Mouse (Mus musculus) spleen, adult 2 months (tissue): ENCODE results near the gene Acad10. TPM values are rescaled to one million over a fixed set of nuclear protein-coding genes. Genes with fewer than 3 reads are reported as not detected.

Experiments used
- DNase-seq, 2 experiments: peaks; one replicate each; pipeline versions ENCODE4 v3.0.0 to v3.0.0-alpha.2; 2012 to 2021; ENCODE audit warnings: low spot score in 2 of 2, low read depth in 1 of 2
- H3K27ac ChIP-seq: fragments of 200-500 bp; 2 replicates; pipeline ENCODE4 v1.5.1; 2012; ENCODE audit warnings: low read length, inconsistent platforms; ENCODE audit not compliant: insufficient read depth
- H3K27me3 ChIP-seq: fragments of 200-500 bp; 2 replicates; pipeline ENCODE4 v1.6.1; 2012; ENCODE audit warnings: mild to moderate bottlenecking, moderate library complexity, low read length, inconsistent platforms; ENCODE audit not compliant: control insufficient read depth, insufficient read depth
- H3K36me3 ChIP-seq: fragments of 200-500 bp; 2 replicates; pipeline ENCODE4 v1.6.1; 2012; ENCODE audit warnings: mild to moderate bottlenecking, low read length, inconsistent platforms; ENCODE audit not compliant: control insufficient read depth, insufficient read depth
- H3K4me1 ChIP-seq: fragments of 200-500 bp; 2 replicates; pipeline ENCODE4 v1.6.1; 2011; ENCODE audit warnings: inconsistent platforms; ENCODE audit not compliant: control insufficient read depth, insufficient read depth, insufficient read length
- H3K4me3 ChIP-seq: fragments of 200-500 bp; 2 replicates; pipeline ENCODE4 v1.5.1; 2011; ENCODE audit warnings: mild to moderate bottlenecking, inconsistent platforms; ENCODE audit not compliant: insufficient read depth, insufficient read length; ENCODE audit errors: extremely low read depth
- CTCF ChIP-seq: fragments of 200-500 bp; IDR thresholded peaks from 2 replicates; pipeline ENCODE4 v1.5.1; 2011; ENCODE audit warnings: mild to moderate bottlenecking, inconsistent platforms; ENCODE audit not compliant: insufficient read depth, insufficient read length, insufficient replicate concordance; ENCODE audit errors: extremely low read depth
- POLR2A ChIP-seq: fragments of 200-500 bp; IDR thresholded peaks from 2 replicates; pipeline ENCODE4 v1.6.1; 2011; ENCODE audit warnings: low read depth, low read length, inconsistent platforms
- WGBS: fragments of 180-500 bp; shearing (Covaris S2); methylation state at CpG from one replicate; pipeline ENCODE4 v1.1.7; 2018; 5-methylcytosine and 5-hydroxymethylcytosine counted together
- polyA plus RNA-seq: library from polyadenylated mRNA; depleted of rRNA; stranded (reverse); fragments of >200 nt; gene quantifications from 2 replicates; pipeline ENCODE4 v1.2.3, GENCODE M21; 2012

Gene Acad10
- polyA plus RNA-seq, 1 experiment: 3.9 TPM

- 4% methylated on average over 33 of the region's 33 CpGs for WGBS
- H3K27ac ChIP-seq: peak overlapping the region; percentile 76
- H3K4me3 ChIP-seq: peak overlapping the region; percentile 83
- TF ChIP-seq CTCF (no peak), POLR2A (no peak)
- H3K36me3 ChIP-seq: peaks cover 2% of the 10 kb centered on the region; the same call in 1 of the 2 replicates
- H3K27me3 ChIP-seq: no peaks in the 10 kb centered on the region
- H3K4me1 ChIP-seq: peaks cover 19% of the 10 kb centered on the region; the same call in 1 of the 2 replicates
- DNase-seq: peak in 1 of 2 experiments; percentile 19
Observed at GRCm38 (mm10) chr5:121592816-121593407, 67.4 kb downstream of the Acad10 start.

- Histone ChIP-seq H3K36me3 (peaks cover 2% of the 10 kb centered on the region; the same call in 1 of the 2 replicates), H3K27me3 (no peaks in the 10 kb centered on the region), H3K4me1 (peaks cover 17% of the 10 kb centered on the region; the same call in 1 of the 2 replicates), H3K27ac (peak overlapping the region; percentile 20), H3K4me3 (peak overlapping the region; percentile 83)
- WGBS: 49% methylated on average over 11 of the region's 11 CpGs
- DNase-seq: no peak
- TF ChIP-seq CTCF (no peak), POLR2A (no peak)
Observed at GRCm38 (mm10) chr5:121592064-121592815, 68.1 kb downstream of the Acad10 start.

- Histone ChIP-seq H3K36me3 (peaks cover 2% of the 10 kb centered on the region; the same call in 1 of the 2 replicates), H3K4me1 (peaks cover 16% of the 10 kb centered on the region; the same call in 1 of the 2 replicates), H3K27ac (peak overlapping the region; percentile 6; the same call in 1 of the 2 replicates), H3K27me3 (no peaks in the 10 kb centered on the region), H3K4me3 (no peak overlapping the region)
- no peak for DNase-seq
- WGBS: 48% methylated on average over 11 of the region's 11 CpGs
- no peak for TF ChIP-seq CTCF
Observed at GRCm38 (mm10) chr5:121591417-121592063, 68.8 kb downstream of the Acad10 start.

- no peak overlapping the region for H3K4me3 ChIP-seq
- H3K27ac ChIP-seq: no peak overlapping the region
- peaks cover 23% of the 10 kb centered on the region; the same call in 1 of the 2 replicates for H3K4me1 ChIP-seq
- H3K27me3 ChIP-seq: no peaks in the 10 kb centered on the region
- peaks cover 2% of the 10 kb centered on the region; the same call in 1 of the 2 replicates for H3K36me3 ChIP-seq
- 88% methylated on average over 6 of the region's 6 CpGs for WGBS
- TF ChIP-seq CTCF: no peak
- no peak for TF ChIP-seq POLR2A
- DNase-seq: no peak
Observed at GRCm38 (mm10) chr5:121589928-121590327, 70.4 kb downstream of the Acad10 start.

- peaks cover 19% of the 10 kb centered on the region; the same call in 1 of the 2 replicates for H3K4me1 ChIP-seq
- peak; percentile 48 to 61 for DNase-seq
- under 1% methylated on average over 6 of the region's 6 CpGs for WGBS
Observed at GRCm38 (mm10) chr5:121586400-121587039, 73.8 kb downstream of the Acad10 start.

GRCm38 (mm10) chr5:121585699-121586098 lies 74.6 kb downstream of the Acad10 start:
- no peak for DNase-seq
- Histone ChIP-seq H3K27me3 (no peaks in the 10 kb centered on the region), H3K4me1 (peaks cover 19% of the 10 kb centered on the region; the same call in 1 of the 2 replicates), H3K4me3 (no peak overlapping the region), H3K27ac (peak overlapping the region; percentile 87), H3K36me3 (peaks cover 2% of the 10 kb centered on the region; the same call in 1 of the 2 replicates)
- whole genome bisulfite sequencing: 67% methylated on average over 5 of the region's 5 CpGs
- TF ChIP-seq POLR2A: no peak
- TF ChIP-seq CTCF: no peak

More at GRCm38 (mm10) chr5:121586400-121587039, 73.8 kb downstream of the Acad10 start:
- Histone ChIP-seq H3K27ac (peak overlapping the region; percentile 87), H3K27me3 (no peaks in the 10 kb centered on the region), H3K4me3 (0 out of 2 replicates have a peak overlapping the region, but pooled peaks have one; percentile 25), H3K36me3 (peaks cover 2% of the 10 kb centered on the region; the same call in 1 of the 2 replicates)
- TF ChIP-seq CTCF (no peak), POLR2A (no peak)
